Mouse (Mus musculus): Measurements from ENCODE around the gene Mrpl49. TPM values are rescaled to one million over a fixed set of nuclear protein-coding genes. Genes with fewer than 3 reads are reported as not detected.
A peak's percentile ranks its signal among the peaks of the same experiment; 100 is the strongest.

Gene Mrpl49
- polyA plus RNA-seq, 1 experiment from 2014 or later: 29.6 TPM

- peak overlapping the region; percentile 73 for H3K4me3 ChIP-seq (ENCODE audit: low read depth, low read length)
- TF ChIP-seq CTCF (IDR thresholded peaks at IDR 0.05; ENCODE audit: low read depth) (no peak), EP300 (IDR thresholded peaks at IDR 0.05; ENCODE audit: low read depth) (no peak; the same call in 1 of the 2 replicates)
- H3K9ac ChIP-seq (replicated peaks): peak overlapping the region; percentile 11; the same call in 1 of the 2 replicates
- H3K4me1 ChIP-seq (ENCODE audit: insufficient read depth): peaks cover 23% of the 10 kb centered on the region
- ATAC-seq: no peak
- no peaks in the 10 kb centered on the region for H3K27me3 ChIP-seq (ENCODE audit: insufficient read depth, low read length)
- peak overlapping the region; percentile 76 for H3K4me2 ChIP-seq (ENCODE audit: low read depth, low read length)
- peak; percentile 29 for DNase-seq
- peaks cover 58% of the 10 kb centered on the region for H3K36me3 ChIP-seq (replicated peaks; ENCODE audit: insufficient read depth, low read length)
- 52% methylated on average over 11 of the region's 11 CpGs for WGBS (ENCODE audit: insufficient replicate concordance)
- H3K27ac ChIP-seq (ENCODE audit: low read depth): peak overlapping the region; percentile 99
- no peaks in the 10 kb centered on the region for H3K9me3 ChIP-seq (ENCODE audit: low read length)
Observed at GRCm38 (mm10) chr19:6048681-6049410, 8.7 kb downstream of the Mrpl49 start.

- TF ChIP-seq EP300 (IDR thresholded peaks at IDR 0.05; ENCODE audit: low read depth) (no peak), CTCF (IDR thresholded peaks at IDR 0.05; ENCODE audit: low read depth) (no peak)
- Histone ChIP-seq H3K9me3 (ENCODE audit: low read length) (no peaks in the 10 kb centered on the region), H3K9ac (replicated peaks) (peak overlapping the region; percentile 91), H3K4me2 (ENCODE audit: low read depth, low read length) (peak overlapping the region; percentile 76), H3K27me3 (ENCODE audit: insufficient read depth, low read length) (no peaks in the 10 kb centered on the region), H3K4me1 (ENCODE audit: insufficient read depth) (peaks cover 23% of the 10 kb centered on the region), H3K36me3 (replicated peaks; ENCODE audit: insufficient read depth, low read length) (peaks cover 48% of the 10 kb centered on the region), H3K27ac (ENCODE audit: low read depth) (peak overlapping the region; percentile 99), H3K4me3 (ENCODE audit: low read depth, low read length) (peak overlapping the region; percentile 73)
- DNase-seq (no peak), ATAC-seq (no peak)
- WGBS (ENCODE audit: insufficient replicate concordance): 73% methylated on average over 8 of the region's 8 CpGs
Observed at GRCm38 (mm10) chr19:6047899-6048166, 9.8 kb downstream of the Mrpl49 start.

GRCm38 (mm10) chr19:6047154-6047898, 10.3 kb downstream of the Mrpl49 start:
- Histone ChIP-seq H3K4me2 (ENCODE audit: low read depth, low read length) (peak overlapping the region; percentile 76), H3K27ac (ENCODE audit: low read depth) (peak overlapping the region; percentile 99), H3K9ac (replicated peaks) (peak overlapping the region; percentile 91), H3K4me3 (ENCODE audit: low read depth, low read length) (peak overlapping the region; percentile 73), H3K27me3 (ENCODE audit: insufficient read depth, low read length) (no peaks in the 10 kb centered on the region), H3K4me1 (ENCODE audit: insufficient read depth) (peaks cover 23% of the 10 kb centered on the region), H3K9me3 (ENCODE audit: low read length) (no peaks in the 10 kb centered on the region), H3K36me3 (replicated peaks; ENCODE audit: insufficient read depth, low read length) (peaks cover 43% of the 10 kb centered on the region)
- peak; percentile 28 for ATAC-seq
- WGBS (ENCODE audit: insufficient replicate concordance): 2% methylated on average over 37 of the region's 44 CpGs
- TF ChIP-seq EP300 (IDR thresholded peaks at IDR 0.05; ENCODE audit: low read depth) (no peak), CTCF (IDR thresholded peaks at IDR 0.05; ENCODE audit: low read depth) (peak; percentile 19; the same call in 1 of the 2 replicates)
- no peak for DNase-seq

DNA sequence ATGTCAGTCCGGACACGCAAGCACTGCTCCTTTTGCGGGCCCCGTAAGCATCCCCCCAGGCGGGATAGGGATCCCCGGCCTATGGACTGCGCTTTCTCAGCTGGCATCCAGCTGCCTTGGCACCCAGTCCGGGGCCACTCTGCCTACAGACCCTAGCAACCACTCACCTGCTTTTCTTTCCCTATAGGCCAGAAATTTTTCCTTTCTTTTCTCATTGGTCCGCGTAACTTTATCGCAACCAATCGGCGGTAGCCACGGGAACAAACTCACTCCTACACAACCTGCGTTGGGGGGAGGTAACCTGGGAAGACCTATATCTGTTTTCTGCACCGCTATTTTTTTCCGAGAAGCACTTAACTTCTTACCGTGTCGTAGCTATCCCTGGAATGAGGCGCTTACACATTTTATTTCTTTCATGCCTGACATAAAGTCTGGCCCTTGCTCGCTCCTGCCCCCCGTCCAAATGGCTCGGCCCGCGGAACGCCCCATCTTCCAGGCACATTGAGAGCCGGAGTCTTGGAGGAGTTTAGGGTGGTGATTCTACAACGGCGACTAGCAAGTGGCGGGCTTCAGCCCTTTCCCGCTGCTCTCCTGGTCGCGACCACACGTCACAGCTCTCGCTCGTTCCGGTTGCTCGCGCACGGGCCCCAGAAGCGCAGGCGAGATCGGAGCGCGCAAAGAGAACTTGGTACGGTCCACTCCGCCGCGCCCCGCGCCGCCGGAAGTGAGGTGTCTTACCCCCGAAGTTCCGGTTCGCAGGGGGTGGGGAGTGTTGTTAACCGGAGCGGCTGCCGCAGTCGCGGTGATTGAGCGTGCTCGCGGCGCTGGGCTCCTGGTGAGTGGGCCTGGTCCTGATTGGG, 11.1 kb downstream of the Mrpl49 start, which contains the start of gene Syvn1:
Gene Syvn1, plus strand, starts transcription at position 283 of the 860 bp plus-strand sequence.
- ATAC-seq: peak; percentile 90
- peak; percentile 93 for DNase-seq

GRCm38 (mm10) chr19:6045366-6046293, 12.0 kb downstream of the Mrpl49 start:
- ATAC-seq (peak; percentile 43), DNase-seq (no peak)
- Histone ChIP-seq H3K9me3 (ENCODE audit: low read length) (no peaks in the 10 kb centered on the region), H3K27me3 (ENCODE audit: insufficient read depth, low read length) (no peaks in the 10 kb centered on the region), H3K4me1 (ENCODE audit: insufficient read depth) (peaks cover 29% of the 10 kb centered on the region), H3K36me3 (replicated peaks; ENCODE audit: insufficient read depth, low read length) (peaks cover 26% of the 10 kb centered on the region), H3K4me2 (ENCODE audit: low read depth, low read length) (peak overlapping the region; percentile 76), H3K9ac (replicated peaks) (peak overlapping the region; percentile 91), H3K4me3 (ENCODE audit: low read depth, low read length) (peak overlapping the region; percentile 73), H3K27ac (ENCODE audit: low read depth) (peak overlapping the region; percentile 99)
- TF ChIP-seq CTCF (IDR thresholded peaks at IDR 0.05; ENCODE audit: low read depth) (peak; percentile 52), EP300 (IDR thresholded peaks at IDR 0.05; ENCODE audit: low read depth) (no peak)
- 12% methylated on average over 20 of the region's 20 CpGs for WGBS (ENCODE audit: insufficient replicate concordance)

More for the DNA sequence above, 11.1 kb downstream of the Mrpl49 start, which contains the start of gene Syvn1:
- under 1% methylated on average over 61 of the region's 65 CpGs for WGBS (ENCODE audit: insufficient replicate concordance)
- Histone ChIP-seq H3K27me3 (ENCODE audit: insufficient read depth, low read length) (no peaks in the 10 kb centered on the region), H3K4me2 (ENCODE audit: low read depth, low read length) (peak within 1 kb of the TSS; percentile 76), H3K36me3 (replicated peaks; ENCODE audit: insufficient read depth, low read length) (peaks cover 35% of the 10 kb centered on the region), H3K4me3 (ENCODE audit: low read depth, low read length) (peak within 1 kb of the TSS; percentile 73), H3K9ac (replicated peaks) (peak within 1 kb of the TSS; percentile 91), H3K27ac (ENCODE audit: low read depth) (peak within 1 kb of the TSS; percentile 99), H3K4me1 (ENCODE audit: insufficient read depth) (peaks cover 27% of the 10 kb centered on the region), H3K9me3 (ENCODE audit: low read length) (no peaks in the 10 kb centered on the region)
- TF ChIP-seq CTCF (IDR thresholded peaks at IDR 0.05; ENCODE audit: low read depth) (peak; percentile 27; the same call in 1 of the 2 replicates), EP300 (IDR thresholded peaks at IDR 0.05; ENCODE audit: low read depth) (peak; percentile 60)

Measured in liver, postnatal 0 days (tissue).